Mouse (Mus musculus) kidney, embryonic 16.5 days (tissue): ENCODE measurements around the gene Vps13d. TPM values are rescaled to one million over a fixed set of nuclear protein-coding genes. Genes with fewer than 3 reads are reported as not detected.

Experiments
- ATAC-seq: fragments of 200-750 bp; cut with Nextera tagmentation; 2 replicates; pipeline ENCODE4 v1.8.0; 2017; ENCODE audit warnings: moderate TSS enrichment; ENCODE audit not compliant: low FRiP score, low TSS enrichment
- H3K27ac ChIP-seq: fragments of 300-500 bp; sonication (generic); 2 replicates; pipeline ENCODE4 v1.5.1; 2014; ENCODE audit warnings: low read length
- H3K27me3 ChIP-seq: fragments of 300-500 bp; sonication (generic); 2 replicates; pipeline ENCODE4 v1.6.1; 2014; ENCODE audit warnings: low read length, control low read depth, mixed read lengths; ENCODE audit not compliant: insufficient read depth
- H3K36me3 ChIP-seq: fragments of 300-500 bp; sonication (generic); 2 replicates; pipeline ENCODE4 v1.6.1; 2014; ENCODE audit warnings: low read length, control low read depth, mixed read lengths; ENCODE audit not compliant: insufficient read depth
- H3K4me1 ChIP-seq: fragments of 300-500 bp; sonication (generic); 2 replicates; pipeline ENCODE4 v1.6.1; 2014; ENCODE audit warnings: low read length, control low read depth, mixed read lengths; ENCODE audit not compliant: insufficient read depth
- H3K4me2 ChIP-seq: fragments of 300-500 bp; sonication (generic); replicated peaks from 2 replicates; pipeline ENCODE4 v1.6.1; 2014; ENCODE audit warnings: low read depth, low read length
- H3K4me3 ChIP-seq: fragments of 300-500 bp; sonication (generic); 2 replicates; pipeline ENCODE4 v1.5.1; 2014; ENCODE audit warnings: mild to moderate bottlenecking, low read length
- H3K9ac ChIP-seq: fragments of 300-500 bp; sonication (generic); replicated peaks from 2 replicates; pipeline ENCODE4 v1.6.1; 2014; ENCODE audit warnings: low read length
- H3K9me3 ChIP-seq: fragments of 300-500 bp; sonication (generic); 2 replicates; pipeline ENCODE4 v1.6.1; 2016; ENCODE audit warnings: low read length, control low read depth
- WGBS: fragments of 180-500 bp; shearing (Covaris S2); extraction: QIAGEN DNeasy Blood & Tissue Kit; methylation state at CpG from one replicate; pipeline ENCODE4 v1.1.7; 2014; 5-methylcytosine and 5-hydroxymethylcytosine counted together
- polyA plus RNA-seq: library from polyadenylated mRNA; unstranded; fragments of >200 nt; fragmentation: Nextera tagmentation; extraction: Ambion mirVana; gene quantifications from 2 replicates; pipeline ENCODE4 v1.2.1, GENCODE M21; 2015

The Vps13d gene
- polyA plus RNA-seq, 1 experiment from 2014 or later, result 10.6 TPM

GRCm38 (mm10) chr4:144960188-144960904 lies 234.5 kb downstream of the Vps13d start:
- Histone ChIP-seq H3K4me1 (peaks cover 19% of the 10 kb centered on the region), H3K27ac (peak overlapping the region; percentile 79), H3K4me2 (no peak overlapping the region), H3K9me3 (no peaks in the 10 kb centered on the region), H3K27me3 (no peaks in the 10 kb centered on the region), H3K9ac (no peak overlapping the region), H3K36me3 (no peaks in the 10 kb centered on the region), H3K4me3 (no peak overlapping the region)
- ATAC-seq, result peak; percentile 83
- 28% methylated on average over 8 of the region's 8 CpGs for WGBS

GRCm38 (mm10) chr4:144957721-144958120 lies 237.1 kb downstream of the Vps13d start:
- H3K27ac ChIP-seq, result peak overlapping the region; percentile 68
- H3K4me3 ChIP-seq, result no peak overlapping the region
- H3K27me3 ChIP-seq, result no peaks in the 10 kb centered on the region
- no peaks in the 10 kb centered on the region for H3K36me3 ChIP-seq
- no peaks in the 10 kb centered on the region for H3K9me3 ChIP-seq
- no peak overlapping the region for H3K4me2 ChIP-seq
- peaks cover 19% of the 10 kb centered on the region for H3K4me1 ChIP-seq
- WGBS, result 63% methylated on average over 2 of the region's 2 CpGs
- H3K9ac ChIP-seq, result no peak overlapping the region
- ATAC-seq, result 0 out of 2 replicates have a peak, but pooled peaks have one; percentile 32

DNA sequence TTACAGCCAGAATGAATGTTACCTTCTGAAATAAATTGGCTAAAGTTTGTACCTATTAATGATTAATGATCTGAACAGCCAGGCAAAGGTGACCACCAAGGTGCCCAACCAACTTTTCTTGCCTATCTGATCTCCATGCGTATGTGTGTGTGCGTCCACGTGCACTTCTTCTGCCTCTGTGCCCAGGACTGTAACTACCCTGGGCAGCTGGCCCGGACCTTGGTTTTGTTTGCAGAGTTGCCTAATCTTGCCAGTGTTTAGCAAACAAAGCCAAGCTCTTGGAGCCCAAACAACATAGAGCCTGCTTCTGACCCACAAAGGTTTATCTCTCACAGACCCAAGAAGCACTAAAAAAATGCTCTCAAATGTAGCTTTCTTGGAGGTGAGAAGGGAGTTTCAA lies 237.6 kb downstream of the Vps13d start:
- Histone ChIP-seq H3K4me2 (no peak overlapping the region), H3K4me1 (peaks cover 19% of the 10 kb centered on the region), H3K9ac (no peak overlapping the region), H3K27ac (peak overlapping the region; percentile 68), H3K4me3 (no peak overlapping the region), H3K36me3 (no peaks in the 10 kb centered on the region), H3K9me3 (no peaks in the 10 kb centered on the region), H3K27me3 (no peaks in the 10 kb centered on the region)
- no peak for ATAC-seq
- 70% methylated on average over 4 of the region's 4 CpGs for WGBS

DNA sequence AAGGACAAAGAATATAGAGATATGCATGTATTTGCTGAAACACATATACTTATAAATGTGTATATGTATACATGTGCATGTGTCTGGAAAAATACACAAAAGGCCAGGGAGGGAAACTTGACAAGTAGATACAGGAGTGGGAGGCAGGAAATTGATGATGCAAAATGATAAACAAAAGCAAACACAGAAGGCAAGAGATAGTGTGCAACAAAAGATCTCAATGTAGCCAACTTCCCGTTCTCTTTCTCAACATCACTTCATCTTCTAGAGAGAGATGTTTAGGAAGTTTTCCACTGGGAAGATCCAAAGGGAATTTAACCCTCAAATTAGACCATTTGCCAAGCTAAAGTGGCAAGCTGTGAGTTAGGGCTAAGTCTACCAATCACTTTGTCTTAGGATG lies 238.5 kb downstream of the Vps13d start:
- peaks cover 19% of the 10 kb centered on the region for H3K4me1 ChIP-seq
- no peaks in the 10 kb centered on the region for H3K27me3 ChIP-seq
- no peak overlapping the region for H3K4me2 ChIP-seq
- H3K27ac ChIP-seq, result no peak overlapping the region
- H3K9ac ChIP-seq, result no peak overlapping the region
- WGBS, result 65% methylated on average over 1 of the region's 1 CpGs
- H3K9me3 ChIP-seq, result no peaks in the 10 kb centered on the region
- no peaks in the 10 kb centered on the region for H3K36me3 ChIP-seq
- ATAC-seq, result no peak
- no peak overlapping the region for H3K4me3 ChIP-seq

GRCm38 (mm10) chr4:144955863-144956262 lies 238.9 kb downstream of the Vps13d start:
- ATAC-seq, result no peak
- no peak overlapping the region for H3K4me3 ChIP-seq
- 78% methylated on average over 1 of the region's 1 CpGs for WGBS

DNA sequence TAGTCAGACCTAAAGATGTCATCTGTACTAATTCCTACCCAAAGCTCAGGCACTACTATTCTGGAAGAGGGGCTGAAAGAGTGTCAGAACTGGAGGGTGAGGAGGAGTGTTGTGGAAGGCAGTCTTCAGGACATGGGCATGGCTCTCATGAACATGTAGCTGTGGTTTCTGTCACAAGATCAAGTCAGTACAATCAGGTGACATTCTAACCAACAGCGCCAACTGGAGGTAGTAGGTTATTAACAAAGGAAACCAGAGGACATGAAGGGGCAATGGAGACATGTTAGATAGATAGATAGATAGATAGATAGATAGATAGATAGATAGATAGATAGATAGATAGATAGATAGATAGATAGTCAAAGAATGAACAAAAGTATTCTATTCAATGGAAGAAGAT lies 241.4 kb downstream of the Vps13d start:
- no peaks in the 10 kb centered on the region for H3K36me3 ChIP-seq
- H3K9me3 ChIP-seq, result no peaks in the 10 kb centered on the region
- no peaks in the 10 kb centered on the region for H3K27me3 ChIP-seq
- no peak overlapping the region for H3K4me3 ChIP-seq
- no peak overlapping the region for H3K9ac ChIP-seq
- peaks cover 29% of the 10 kb centered on the region for H3K4me1 ChIP-seq
- 90% methylated on average over 1 of the region's 1 CpGs for WGBS
- no peak for ATAC-seq
- H3K4me2 ChIP-seq, result no peak overlapping the region
- H3K27ac ChIP-seq, result no peak overlapping the region

More at GRCm38 (mm10) chr4:144955863-144956262, 238.9 kb downstream of the Vps13d start:
- Histone ChIP-seq H3K27ac (no peak overlapping the region), H3K9ac (no peak overlapping the region), H3K36me3 (no peaks in the 10 kb centered on the region), H3K9me3 (no peaks in the 10 kb centered on the region), H3K4me1 (peaks cover 15% of the 10 kb centered on the region), H3K27me3 (no peaks in the 10 kb centered on the region), H3K4me2 (no peak overlapping the region)

- Histone ChIP-seq H3K9me3 (no peaks in the 10 kb centered on the region), H3K27me3 (no peaks in the 10 kb centered on the region), H3K36me3 (no peaks in the 10 kb centered on the region), H3K27ac (no peak overlapping the region), H3K4me2 (no peak overlapping the region), H3K4me3 (no peak overlapping the region), H3K4me1 (peaks cover 32% of the 10 kb centered on the region), H3K9ac (no peak overlapping the region)
- 83% methylated on average over 7 of the region's 7 CpGs for WGBS
- no peak for ATAC-seq
Measured at GRCm38 (mm10) chr4:144951859-144952258, 242.9 kb downstream of the Vps13d start.

- no peaks in the 10 kb centered on the region for H3K9me3 ChIP-seq
- no peaks in the 10 kb centered on the region for H3K27me3 ChIP-seq
- peaks cover 32% of the 10 kb centered on the region for H3K4me1 ChIP-seq
- H3K36me3 ChIP-seq, result no peaks in the 10 kb centered on the region
- 93% methylated on average over 3 of the region's 3 CpGs for WGBS
- H3K4me2 ChIP-seq, result no peak overlapping the region
- no peak overlapping the region for H3K9ac ChIP-seq
- no peak for ATAC-seq
- no peak overlapping the region for H3K27ac ChIP-seq
- H3K4me3 ChIP-seq, result no peak overlapping the region
Measured at GRCm38 (mm10) chr4:144950883-144951282, 243.9 kb downstream of the Vps13d start.

DNA sequence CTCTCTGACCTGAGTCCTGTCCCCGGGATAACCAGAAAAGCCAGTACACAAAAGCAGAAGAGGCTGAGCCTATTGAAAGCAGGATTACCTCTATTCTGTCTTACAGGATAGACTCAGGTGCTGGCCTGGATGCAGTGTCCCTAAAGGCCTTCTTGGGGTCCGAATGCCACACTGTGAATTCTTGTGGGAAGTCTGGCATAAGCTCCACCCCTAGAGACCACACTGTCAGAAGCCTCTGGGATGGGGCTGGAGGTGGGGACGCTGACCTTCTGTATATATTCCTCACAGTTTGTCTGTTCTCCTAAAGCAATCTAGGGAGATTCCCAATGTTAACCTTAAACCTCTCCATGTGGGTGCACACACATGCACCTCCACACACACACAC lies 244.5 kb downstream of the Vps13d start:
- Histone ChIP-seq H3K4me1 (peaks cover 32% of the 10 kb centered on the region), H3K9me3 (no peaks in the 10 kb centered on the region), H3K4me3 (no peak overlapping the region), H3K36me3 (no peaks in the 10 kb centered on the region), H3K27ac (peak overlapping the region; percentile 84; the same call in 1 of the 2 replicates), H3K9ac (no peak overlapping the region; the same call in 1 of the 2 replicates), H3K4me2 (no peak overlapping the region), H3K27me3 (no peaks in the 10 kb centered on the region)
- WGBS, result 63% methylated on average over 3 of the region's 3 CpGs
- no peak for ATAC-seq
